Mouse (Mus musculus) limb, embryonic 15.5 days (tissue): ENCODE data around the gene Dennd1c. TPM values are rescaled to one million over a fixed set of nuclear protein-coding genes. Genes with fewer than 3 reads are reported as not detected.

Experiments
- ATAC-seq: fragments of 200-750 bp; cut with Nextera tagmentation; 2 replicates; pipeline ENCODE4 v1.8.0; 2017; ENCODE audit warnings: low read depth, moderate TSS enrichment; ENCODE audit not compliant: insufficient number of reproducible peaks, low FRiP score, low TSS enrichment
- H3K27ac ChIP-seq: fragments of 300-500 bp; sonication (generic); 2 replicates; pipeline ENCODE4 v1.5.1; 2015; ENCODE audit warnings: moderate library complexity, mild to moderate bottlenecking, inconsistent platforms
- H3K27me3 ChIP-seq: fragments of 300-500 bp; sonication (generic); 2 replicates; pipeline ENCODE4 v1.6.1; 2015; ENCODE audit warnings: inconsistent platforms
- H3K36me3 ChIP-seq: fragments of 300-500 bp; sonication (generic); 2 replicates; pipeline ENCODE4 v1.6.1; 2015; ENCODE audit warnings: inconsistent platforms
- H3K4me1 ChIP-seq: fragments of 300-500 bp; sonication (generic); 2 replicates; pipeline ENCODE4 v1.6.1; 2015; ENCODE audit warnings: inconsistent platforms
- H3K4me2 ChIP-seq: fragments of 300-500 bp; sonication (generic); 2 replicates; pipeline ENCODE4 v1.6.1; 2015; ENCODE audit warnings: mild to moderate bottlenecking, inconsistent platforms
- H3K4me3 ChIP-seq: fragments of 300-500 bp; sonication (generic); 2 replicates; pipeline ENCODE4 v1.5.1; 2015; ENCODE audit warnings: mild to moderate bottlenecking, inconsistent platforms
- H3K9ac ChIP-seq: fragments of 300-500 bp; sonication (generic); 2 replicates; pipeline ENCODE4 v1.6.1; 2015; ENCODE audit warnings: inconsistent platforms
- H3K9me3 ChIP-seq: fragments of 300-500 bp; sonication (generic); 2 replicates; pipeline ENCODE4 v1.6.1; 2016; ENCODE audit warnings: inconsistent platforms
- WGBS: fragments of 180-500 bp; shearing (Covaris S2); methylation state at CpG from one replicate; pipeline ENCODE4 v1.1.7; 2015; 5-methylcytosine and 5-hydroxymethylcytosine counted together
- polyA plus RNA-seq: library from polyadenylated mRNA; unstranded; fragments of >200 nt; fragmentation: Nextera tagmentation; extraction: Ambion mirVana; gene quantifications from 2 replicates; pipeline ENCODE4 v1.2.1, GENCODE M21; 2015

Dennd1c gene
- polyA plus RNA-seq, 1 experiment from 2014 or later = 2.2 TPM

GRCm38 (mm10) chr17:57087049-57087832 is 8.9 kb upstream of the Dennd1c start, which contains the start of gene Tubb4a:
Tubb4a (minus strand) TSS chr17:57087782.
- H3K9me3 ChIP-seq = no peaks in the 10 kb centered on the region
- ATAC-seq = no peak
- no peaks in the 10 kb centered on the region for H3K36me3 ChIP-seq
- WGBS = 1% methylated on average over 31 of the region's 31 CpGs
- H3K27me3 ChIP-seq = peaks cover 33% of the 10 kb centered on the region
- H3K9ac ChIP-seq = no peak within 1 kb of the TSS
- peak within 1 kb of the TSS; percentile 49 for H3K4me2 ChIP-seq
- H3K4me3 ChIP-seq = peak within 1 kb of the TSS; percentile 35
- H3K27ac ChIP-seq = no peak within 1 kb of the TSS
- peaks cover 7% of the 10 kb centered on the region for H3K4me1 ChIP-seq

GRCm38 (mm10) chr17:57085970-57086757 is 7.8 kb upstream of the Dennd1c start:
- H3K9me3 ChIP-seq = no peaks in the 10 kb centered on the region
- no peak overlapping the region for H3K9ac ChIP-seq
- no peak for ATAC-seq
- H3K4me3 ChIP-seq = no peak overlapping the region
- peaks cover 7% of the 10 kb centered on the region for H3K4me1 ChIP-seq
- H3K36me3 ChIP-seq = no peaks in the 10 kb centered on the region; the same call in 1 of the 2 replicates
- WGBS = 87% methylated on average over 11 of the region's 11 CpGs
- H3K4me2 ChIP-seq = no peak overlapping the region
- no peak overlapping the region for H3K27ac ChIP-seq
- peaks cover 33% of the 10 kb centered on the region for H3K27me3 ChIP-seq

- Histone ChIP-seq H3K27me3 (peaks cover 10% of the 10 kb centered on the region), H3K27ac (no peak overlapping the region), H3K4me2 (no peak overlapping the region), H3K4me1 (peaks cover 12% of the 10 kb centered on the region), H3K36me3 (no peaks in the 10 kb centered on the region; the same call in 1 of the 2 replicates), H3K9me3 (no peaks in the 10 kb centered on the region), H3K4me3 (no peak overlapping the region), H3K9ac (no peak overlapping the region)
- 87% methylated on average over 5 of the region's 5 CpGs for WGBS
- no peak for ATAC-seq
These were observed 4.2 kb upstream of the Dennd1c start for GRCm38 (mm10) chr17:57082481-57082880.

- ATAC-seq = no peak
- no peak overlapping the region for H3K4me2 ChIP-seq
- H3K4me1 ChIP-seq = peaks cover 6% of the 10 kb centered on the region
- no peaks in the 10 kb centered on the region; the same call in 1 of the 2 replicates for H3K36me3 ChIP-seq
- peaks cover 4% of the 10 kb centered on the region; the same call in 1 of the 2 replicates for H3K27me3 ChIP-seq
- no peak overlapping the region for H3K9ac ChIP-seq
- H3K27ac ChIP-seq = no peak overlapping the region
- no peaks in the 10 kb centered on the region for H3K9me3 ChIP-seq
- no peak overlapping the region for H3K4me3 ChIP-seq
- 91% methylated on average over 31 of the region's 31 CpGs for WGBS
These were observed 3.0 kb upstream of the Dennd1c start for GRCm38 (mm10) chr17:57081234-57081842.

DNA sequence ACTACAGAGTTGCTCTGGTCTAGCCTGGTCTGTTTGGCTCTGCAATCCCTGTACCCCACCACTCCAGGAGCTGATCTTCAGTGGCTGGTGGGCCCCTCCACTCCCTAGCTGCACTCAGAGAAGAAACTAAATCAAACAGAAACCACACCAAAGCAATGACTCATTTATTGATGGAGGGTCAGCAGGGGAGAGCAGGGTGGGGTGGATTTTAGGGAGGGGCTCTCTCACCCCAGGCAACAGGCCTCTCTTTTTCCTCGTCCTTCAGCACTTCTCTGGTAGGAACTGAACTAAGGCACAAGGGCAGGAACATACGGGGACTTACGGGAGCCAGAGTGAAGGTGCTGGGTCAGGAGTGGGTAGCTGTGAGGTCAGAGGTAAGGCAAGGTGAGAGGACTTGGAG is 1.6 kb upstream of the Dennd1c start:
- Histone ChIP-seq H3K9ac (no peak overlapping the region), H3K27ac (no peak overlapping the region), H3K9me3 (no peaks in the 10 kb centered on the region), H3K4me2 (no peak overlapping the region), H3K4me3 (no peak overlapping the region), H3K36me3 (no peaks in the 10 kb centered on the region; the same call in 1 of the 2 replicates), H3K27me3 (no peaks in the 10 kb centered on the region), H3K4me1 (peaks cover 6% of the 10 kb centered on the region)
- WGBS = 57% methylated on average over 3 of the region's 3 CpGs
- no peak for ATAC-seq

- Histone ChIP-seq H3K4me3 (no peak overlapping the region), H3K4me1 (peaks cover 6% of the 10 kb centered on the region), H3K27me3 (0 out of 2 replicates have a peak, but pooled peaks cover 5% of the 10 kb centered on the region), H3K9me3 (no peaks in the 10 kb centered on the region), H3K4me2 (no peak overlapping the region), H3K9ac (no peak overlapping the region), H3K27ac (no peak overlapping the region), H3K36me3 (no peaks in the 10 kb centered on the region; the same call in 1 of the 2 replicates)
- ATAC-seq = no peak
- 43% methylated on average over 3 of the region's 3 CpGs for WGBS
These were observed 1.4 kb downstream of the Dennd1c start for GRCm38 (mm10) chr17:57076916-57077315.

DNA sequence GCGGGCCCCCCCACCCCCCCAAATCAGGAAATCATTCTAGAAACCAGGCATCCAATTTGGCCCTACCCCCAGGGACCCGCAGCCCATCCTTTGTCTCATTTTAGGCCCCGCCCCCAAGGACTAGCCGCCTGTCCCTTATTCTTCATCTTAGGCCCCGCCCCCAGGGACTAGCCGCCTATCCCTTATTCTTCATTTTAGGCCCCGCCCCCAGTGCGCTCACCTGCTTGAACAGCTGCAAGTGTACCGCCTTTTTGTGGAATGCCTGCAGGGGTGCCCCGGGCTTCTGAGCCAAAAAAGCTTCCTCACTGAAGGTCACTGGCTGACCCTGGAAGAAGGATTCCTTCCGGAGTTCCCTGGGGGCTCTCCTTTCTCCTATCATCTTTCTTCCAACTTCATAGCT is 7.6 kb downstream of the Dennd1c start:
- H3K9ac ChIP-seq = no peak overlapping the region
- no peaks in the 10 kb centered on the region for H3K36me3 ChIP-seq
- 5% methylated on average over 11 of the region's 11 CpGs for WGBS
- ATAC-seq = no peak
- H3K27ac ChIP-seq = no peak overlapping the region
- peaks cover 18% of the 10 kb centered on the region; the same call in 1 of the 2 replicates for H3K27me3 ChIP-seq
- no peaks in the 10 kb centered on the region for H3K9me3 ChIP-seq
- H3K4me1 ChIP-seq = 0 out of 2 replicates have a peak, but pooled peaks cover 3% of the 10 kb centered on the region
- no peak overlapping the region for H3K4me2 ChIP-seq
- H3K4me3 ChIP-seq = no peak overlapping the region

- H3K4me2 ChIP-seq = no peak overlapping the region
These were observed 8.0 kb downstream of the Dennd1c start for GRCm38 (mm10) chr17:57070272-57070671.

DNA sequence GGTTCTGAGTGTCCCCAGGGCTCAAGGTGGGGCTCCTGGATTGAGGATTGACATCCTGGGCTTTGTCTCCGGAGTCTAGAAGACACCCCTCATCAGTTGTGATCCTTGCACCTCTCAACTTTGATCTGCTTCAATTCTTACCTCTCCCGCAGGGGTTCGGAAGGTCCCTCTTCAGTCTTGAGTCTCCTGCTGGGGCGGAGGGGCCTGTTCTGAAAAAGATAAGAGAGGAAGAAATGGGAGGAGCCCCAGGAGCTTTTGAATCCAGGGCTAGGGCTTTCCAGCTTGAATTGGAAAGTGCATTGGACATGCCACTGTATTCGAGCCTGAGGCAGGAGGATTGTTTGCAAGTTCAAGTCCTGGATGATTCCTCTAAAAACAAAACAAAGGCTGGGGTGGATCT is 11.4 kb downstream of the Dennd1c start:
- Histone ChIP-seq H3K4me3 (no peak overlapping the region), H3K36me3 (no peaks in the 10 kb centered on the region), H3K4me2 (no peak overlapping the region), H3K9me3 (no peaks in the 10 kb centered on the region), H3K27ac (no peak overlapping the region), H3K27me3 (peaks cover 47% of the 10 kb centered on the region), H3K9ac (no peak overlapping the region), H3K4me1 (peaks cover 10% of the 10 kb centered on the region)
- no peak for ATAC-seq
- 61% methylated on average over 5 of the region's 5 CpGs for WGBS

More at GRCm38 (mm10) chr17:57070272-57070671, 8.0 kb downstream of the Dennd1c start:
- peaks cover 21% of the 10 kb centered on the region for H3K27me3 ChIP-seq
- no peak for ATAC-seq
- no peaks in the 10 kb centered on the region for H3K36me3 ChIP-seq
- no peak overlapping the region for H3K4me3 ChIP-seq
- H3K27ac ChIP-seq = no peak overlapping the region
- 13% methylated on average over 9 of the region's 9 CpGs for WGBS
- H3K9me3 ChIP-seq = no peaks in the 10 kb centered on the region
- no peak overlapping the region for H3K9ac ChIP-seq
- H3K4me1 ChIP-seq = 0 out of 2 replicates have a peak, but pooled peaks cover 3% of the 10 kb centered on the region

DNA sequence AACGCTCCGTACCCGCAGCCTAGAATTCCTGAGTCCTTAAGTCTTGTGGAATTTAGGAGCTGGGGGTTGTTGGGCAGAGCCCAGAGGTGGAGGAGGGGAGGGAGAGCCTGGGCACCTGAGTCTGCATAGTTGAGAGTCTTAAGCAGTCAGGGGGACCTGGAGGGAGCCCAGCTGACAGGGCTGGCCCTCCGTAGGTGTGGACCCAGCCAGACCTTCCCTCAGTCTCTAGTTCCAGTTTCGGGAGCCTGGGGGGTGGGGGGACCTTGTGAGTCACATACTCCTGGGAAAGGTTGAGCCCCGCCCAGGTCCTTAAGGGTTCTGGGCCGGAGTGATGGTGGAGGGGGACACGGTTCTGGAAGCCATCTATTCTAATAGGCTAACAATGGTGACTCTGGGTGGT is 15.3 kb downstream of the Dennd1c start:
- no peak overlapping the region for H3K27ac ChIP-seq
- no peak for ATAC-seq
- H3K4me1 ChIP-seq = peaks cover 32% of the 10 kb centered on the region
- H3K27me3 ChIP-seq = peaks cover 61% of the 10 kb centered on the region
- H3K4me2 ChIP-seq = no peak overlapping the region
- no peaks in the 10 kb centered on the region for H3K36me3 ChIP-seq
- 8% methylated on average over 8 of the region's 8 CpGs for WGBS
- no peaks in the 10 kb centered on the region for H3K9me3 ChIP-seq
- no peak overlapping the region; the same call in 1 of the 2 replicates for H3K4me3 ChIP-seq
- no peak overlapping the region for H3K9ac ChIP-seq

DNA sequence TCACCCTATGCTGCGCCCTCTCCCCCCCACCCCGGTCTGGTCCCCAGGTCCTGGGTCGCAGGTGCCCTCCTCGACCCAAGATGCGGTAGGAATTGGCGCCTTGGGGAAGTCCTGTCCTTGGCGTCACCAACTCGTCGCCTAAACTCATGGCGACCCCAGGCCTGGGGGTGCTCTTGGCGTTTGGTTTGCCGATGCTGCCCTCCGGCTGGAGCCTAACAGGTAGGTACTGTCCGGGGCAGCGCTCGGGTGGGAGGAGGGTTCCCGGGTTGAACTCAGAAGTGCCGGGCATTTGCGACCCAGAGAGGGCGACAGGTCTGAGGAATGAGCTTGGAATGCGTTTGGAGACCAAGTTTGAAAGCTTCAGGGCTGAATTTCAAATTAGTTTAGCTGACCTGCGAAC is 15.8 kb downstream of the Dennd1c start:
- peak overlapping the region; percentile 37 for H3K4me2 ChIP-seq
- under 1% methylated on average over 22 of the region's 22 CpGs for WGBS
- H3K27ac ChIP-seq = no peak overlapping the region
- H3K27me3 ChIP-seq = peaks cover 65% of the 10 kb centered on the region
- no peak for ATAC-seq
- H3K9ac ChIP-seq = 0 out of 2 replicates have a peak overlapping the region, but pooled peaks have one; percentile 5
- H3K4me3 ChIP-seq = peak overlapping the region; percentile 35
- H3K9me3 ChIP-seq = no peaks in the 10 kb centered on the region
- H3K36me3 ChIP-seq = no peaks in the 10 kb centered on the region
- H3K4me1 ChIP-seq = peaks cover 32% of the 10 kb centered on the region
